Mouse (Mus musculus) C2C12 (cell line): ENCODE measurements at regions not wholly inside any gene's neighbourhood (a gene's known extent, or its start where the extent isn't known, plus 50 kb on each side); places are given as distances from the start of the nearest gene placed in this dataset.
"Not testable (repeated sequence)": the region's sequence is repeated elsewhere in the genome, so short reads cannot be mapped to it uniquely, and the experiment has no call there.

Source experiments
- H3K27me3 ChIP-seq: one replicate; pipeline ENCODE4 v1.6.1; 2011; ENCODE audit not compliant: control insufficient read depth, insufficient read depth, insufficient read length
- H3K36me3 ChIP-seq: one replicate; pipeline ENCODE4 v1.6.1; 2011; ENCODE audit not compliant: control insufficient read depth, insufficient read depth
- H3K4me3 ChIP-seq: one replicate; pipeline ENCODE4 v1.5.1; 2011; ENCODE audit warnings: mild to moderate bottlenecking, control low read depth; ENCODE audit not compliant: poor library complexity, insufficient read depth, severe bottlenecking
- H3K79me2 ChIP-seq: one replicate; pipeline ENCODE4 v1.6.1; 2011; ENCODE audit not compliant: control insufficient read depth, insufficient read depth
- H3K79me3 ChIP-seq: one replicate; pipeline ENCODE4 v1.6.1; 2011; ENCODE audit warnings: low read depth, control low read depth
- H3ac ChIP-seq: one replicate; pipeline ENCODE3; 2011; ENCODE audit warnings: low read depth; ENCODE audit not compliant: control insufficient read depth, insufficient read length
- CEBPB ChIP-seq: IDR thresholded peaks from one replicate; pipeline ENCODE4 v1.6.1; 2011; ENCODE audit warnings: low read depth, mild to moderate bottlenecking, control low read depth, moderate library complexity
- CTCF ChIP-seq: IDR thresholded peaks from one replicate; pipeline ENCODE4 v1.5.1; 2011; ENCODE audit not compliant: control insufficient read depth, insufficient read depth, insufficient read length
- FOSL1 ChIP-seq: IDR thresholded peaks from one replicate; pipeline ENCODE4 v1.8.0; 2011; ENCODE audit warnings: mild to moderate bottlenecking, low read length; ENCODE audit not compliant: poor library complexity, insufficient read depth, severe bottlenecking
- MAX ChIP-seq: IDR thresholded peaks from one replicate; pipeline ENCODE4 v1.6.1; 2011; ENCODE audit warnings: mild to moderate bottlenecking, control low read depth
- MYOD1 ChIP-seq: IDR thresholded peaks from one replicate; pipeline ENCODE4 v1.6.1; 2011; ENCODE audit warnings: low read depth; ENCODE audit not compliant: control insufficient read depth, insufficient read length
- MYOG ChIP-seq: IDR thresholded peaks from one replicate; pipeline ENCODE4 v1.6.1; 2011; ENCODE audit not compliant: control insufficient read depth, insufficient read length; ENCODE audit errors: extremely low read depth
- USF1 ChIP-seq: IDR thresholded peaks from one replicate; pipeline ENCODE4 v1.6.1; 2011; ENCODE audit warnings: low read depth, mild to moderate bottlenecking, control low read depth, moderate library complexity

DNA sequence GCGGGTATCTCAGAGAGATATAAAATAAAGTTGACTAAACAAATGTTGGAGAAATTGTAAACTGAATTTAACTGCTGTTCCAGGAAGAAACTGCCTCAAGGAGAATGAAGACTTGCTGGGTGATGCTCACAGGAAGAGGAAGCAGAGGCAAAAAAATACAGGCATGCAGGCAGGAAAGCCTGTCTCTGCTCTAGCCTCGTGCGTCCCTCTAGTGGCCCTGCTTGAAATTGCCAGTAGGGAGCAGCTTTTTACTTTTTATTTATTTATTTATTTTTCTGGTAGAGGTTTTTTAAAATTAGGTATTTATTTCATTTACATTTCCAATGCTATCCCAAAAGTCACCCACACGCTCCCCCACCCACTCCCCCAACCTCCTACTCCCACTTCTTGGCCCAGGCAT lies 118.1 kb downstream of the 4930474N05Rik start:
- TF ChIP-seq CEBPB, result no peak
- TF ChIP-seq MYOD1, result no peak
- TF ChIP-seq FOSL1, result no peak
- TF ChIP-seq CTCF, result no peak
- TF ChIP-seq MAX, result no peak
- TF ChIP-seq USF1, result no peak
- TF ChIP-seq MYOG, result no peak
- Histone ChIP-seq H3K79me2 (no peaks in the 10 kb centered on the region), H3K4me3 (no peak overlapping the region), H3K36me3 (no peaks in the 10 kb centered on the region), H3K27me3 (no peaks in the 10 kb centered on the region), H3K79me3 (no peaks in the 10 kb centered on the region), H3ac (no peak overlapping the region)

DNA sequence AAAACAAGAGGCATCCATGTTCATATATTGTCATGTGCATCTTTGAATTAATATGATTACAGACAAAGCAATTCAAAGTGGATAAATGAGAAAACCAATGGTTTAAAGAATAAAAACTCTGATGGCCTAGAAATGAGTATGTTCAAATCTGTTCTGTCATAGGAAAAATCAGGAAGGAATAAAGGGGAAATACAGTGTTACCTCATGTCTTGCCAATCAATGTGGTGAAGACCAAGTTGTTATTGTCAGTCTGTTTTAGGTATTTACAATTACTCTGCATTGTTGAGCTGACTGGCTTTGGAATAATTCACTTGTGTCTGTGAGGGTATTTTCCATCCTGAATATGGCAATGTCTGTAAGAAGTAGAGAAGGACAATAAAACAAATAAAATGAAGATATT lies 151.1 kb downstream of the 4930474N05Rik start:
- no peaks in the 10 kb centered on the region for H3K36me3 ChIP-seq
- H3K79me2 ChIP-seq, result no peaks in the 10 kb centered on the region
- no peak overlapping the region for H3ac ChIP-seq
- H3K4me3 ChIP-seq, result no peak overlapping the region
- no peaks in the 10 kb centered on the region for H3K79me3 ChIP-seq
- no peaks in the 10 kb centered on the region for H3K27me3 ChIP-seq
- TF ChIP-seq FOSL1, result no peak
- TF ChIP-seq CEBPB, result no peak
- TF ChIP-seq MYOD1, result no peak
- no peak for TF ChIP-seq USF1
- no peak for TF ChIP-seq MYOG
- no peak for TF ChIP-seq MAX
- TF ChIP-seq CTCF, result no peak

DNA sequence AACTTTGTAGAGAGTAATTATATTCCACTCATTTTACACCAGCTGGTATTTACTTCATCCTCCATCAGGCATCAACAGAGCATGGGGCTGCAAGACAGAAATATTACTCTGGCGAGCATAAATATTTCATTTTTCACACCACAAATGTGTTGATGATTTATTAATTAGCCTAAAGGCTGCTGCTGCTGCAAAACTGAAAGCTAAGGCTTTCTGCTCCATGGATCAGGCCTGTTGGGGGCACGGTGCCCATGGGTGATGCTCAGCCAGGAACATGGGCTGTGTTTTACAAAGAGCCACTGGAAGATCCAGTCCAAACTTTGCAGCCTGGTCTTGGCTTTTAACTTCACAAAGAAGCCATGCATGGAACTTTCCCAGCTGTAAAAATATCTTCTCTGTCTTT lies 167.4 kb downstream of the 4930474N05Rik start:
- TF ChIP-seq FOSL1 (no peak), MAX (no peak), MYOD1 (no peak), MYOG (no peak), CTCF (no peak), CEBPB (no peak), USF1 (no peak)
- no peak overlapping the region for H3K4me3 ChIP-seq

DNA sequence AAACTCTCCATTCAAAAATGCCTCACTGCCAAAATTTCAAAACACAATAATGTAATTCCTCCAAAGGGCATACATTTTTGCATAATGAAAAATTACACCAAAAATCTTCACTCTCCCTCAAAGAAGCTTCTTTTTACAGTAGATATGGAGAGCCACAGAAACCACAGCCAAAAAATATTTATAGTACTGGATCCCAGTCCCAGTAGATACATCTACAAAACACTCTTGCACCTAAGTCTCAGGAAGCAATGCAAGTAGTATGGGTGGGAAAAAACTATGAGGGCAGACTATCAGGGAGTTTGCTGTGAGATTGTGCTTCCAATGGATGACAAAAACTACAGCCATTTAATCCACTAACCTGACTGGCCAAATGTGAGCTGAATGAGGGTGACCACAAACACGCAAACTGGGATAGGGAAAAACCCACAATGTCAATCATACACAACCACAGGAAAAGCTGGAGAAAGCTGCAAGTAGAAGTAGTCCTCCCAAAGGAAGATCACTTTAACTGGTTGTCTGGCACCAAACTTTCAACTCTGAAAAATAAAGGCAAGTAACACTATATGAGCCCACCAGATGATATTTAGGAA lies 189.2 kb downstream of the 4930474N05Rik start:
- no peak overlapping the region for H3K4me3 ChIP-seq
- no peaks in the 10 kb centered on the region for H3K79me3 ChIP-seq
- H3K27me3 ChIP-seq, result peaks cover 7% of the 10 kb centered on the region
- no peaks in the 10 kb centered on the region for H3K79me2 ChIP-seq
- H3ac ChIP-seq, result no peak overlapping the region
- H3K36me3 ChIP-seq, result no peaks in the 10 kb centered on the region
- no peak for TF ChIP-seq MYOG
- no peak for TF ChIP-seq CTCF
- TF ChIP-seq FOSL1, result no peak
- TF ChIP-seq USF1, result no peak

More for the DNA sequence above, 167.4 kb downstream of the 4930474N05Rik start:
- H3K36me3 ChIP-seq, result no peaks in the 10 kb centered on the region
- no peaks in the 10 kb centered on the region for H3K79me3 ChIP-seq
- peaks cover 5% of the 10 kb centered on the region for H3K27me3 ChIP-seq
- no peaks in the 10 kb centered on the region for H3K79me2 ChIP-seq
- H3ac ChIP-seq, result no peak overlapping the region

DNA sequence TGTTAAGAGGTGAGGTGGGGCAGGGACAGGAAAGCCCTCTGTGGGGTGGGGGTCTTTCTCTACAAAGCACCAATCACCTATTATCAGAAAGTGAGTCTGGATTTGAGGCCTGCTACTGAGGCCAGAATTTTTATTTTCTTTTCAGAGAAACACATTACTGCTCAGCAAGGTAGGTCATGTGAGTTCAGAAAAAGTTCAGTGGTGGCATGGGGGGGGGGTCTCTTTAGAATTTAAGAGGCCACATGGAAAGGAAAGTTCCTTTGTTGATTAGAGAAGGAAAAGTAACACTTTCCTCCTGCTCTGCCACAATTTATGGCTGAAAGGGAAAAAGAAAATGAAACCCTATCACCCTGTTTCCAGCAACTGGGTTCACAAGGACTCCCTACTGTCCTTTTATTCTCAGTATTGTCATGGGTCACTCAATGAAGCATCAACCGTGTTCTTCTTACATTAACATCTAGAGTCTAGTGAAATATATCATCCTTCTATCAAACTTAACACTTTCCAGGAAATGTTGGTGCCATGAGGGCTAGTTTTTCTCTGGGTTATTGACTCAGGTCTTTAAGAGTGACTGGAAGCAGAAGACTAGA lies 194.1 kb downstream of the 4930474N05Rik start:
- H3K36me3 ChIP-seq, result no peaks in the 10 kb centered on the region
- TF ChIP-seq CEBPB (no peak), MAX (no peak), CTCF (no peak), FOSL1 (no peak), USF1 (no peak), MYOG (no peak), MYOD1 (no peak)
- no peak overlapping the region for H3K4me3 ChIP-seq
- H3ac ChIP-seq, result no peak overlapping the region
- H3K79me3 ChIP-seq, result no peaks in the 10 kb centered on the region
- H3K27me3 ChIP-seq, result peaks cover 3% of the 10 kb centered on the region
- no peaks in the 10 kb centered on the region for H3K79me2 ChIP-seq

DNA sequence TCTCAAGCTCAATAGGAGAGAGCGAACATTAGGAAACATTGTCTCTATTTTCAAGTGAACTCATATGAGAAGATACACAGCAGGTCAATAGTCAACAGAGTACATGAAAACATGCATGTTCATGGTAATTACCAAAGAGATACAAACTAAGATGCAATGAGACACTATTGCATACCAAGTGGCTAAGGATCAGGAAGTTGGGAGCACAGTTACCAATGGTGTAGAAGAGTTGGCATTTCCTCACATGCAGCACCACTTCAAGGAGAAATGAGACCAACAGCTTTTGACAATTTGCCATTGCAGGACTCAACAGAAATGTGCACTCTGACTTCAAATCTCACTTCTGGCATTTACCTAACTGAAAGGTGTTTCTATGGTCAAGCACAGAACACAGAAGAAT lies 215.6 kb downstream of the 4930474N05Rik start:
- H3K79me2 ChIP-seq, result no peaks in the 10 kb centered on the region
- no peak overlapping the region for H3ac ChIP-seq
- H3K36me3 ChIP-seq, result no peaks in the 10 kb centered on the region
- no peaks in the 10 kb centered on the region for H3K27me3 ChIP-seq
- no peaks in the 10 kb centered on the region for H3K79me3 ChIP-seq
- no peak overlapping the region for H3K4me3 ChIP-seq
- TF ChIP-seq CTCF, result no peak
- no peak for TF ChIP-seq USF1
- no peak for TF ChIP-seq CEBPB
- no peak for TF ChIP-seq FOSL1

DNA sequence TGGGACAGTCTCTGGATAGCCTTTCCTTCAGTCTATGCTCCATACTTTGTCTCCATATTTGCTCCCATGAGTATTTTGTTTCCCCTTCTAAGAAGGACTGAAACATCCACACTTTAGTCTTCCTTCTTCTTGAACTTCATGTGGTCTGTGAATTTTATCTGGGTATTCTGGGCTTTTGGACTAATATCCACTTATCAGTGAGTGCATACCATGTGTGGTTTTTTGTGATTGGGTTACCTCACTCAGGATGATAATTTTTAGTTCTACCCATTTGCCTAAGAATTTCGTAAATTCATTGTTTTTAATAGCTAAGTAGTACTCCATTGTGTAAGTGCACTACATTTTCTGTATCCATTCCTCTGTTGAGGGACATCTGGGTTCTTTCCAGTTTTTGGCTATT lies 220.0 kb downstream of the 4930474N05Rik start:
- H3K36me3 ChIP-seq, H3K79me2 ChIP-seq, H3ac ChIP-seq, H3K4me3 ChIP-seq, H3K79me3 ChIP-seq, H3K27me3 ChIP-seq: not testable (repeated sequence)
